Mouse (Mus musculus): ENCODE data around the gene Chtf18.

Gene Chtf18

GRCm38 (mm10) chr17:25732082-25732481 is 4.9 kb upstream of the Chtf18 start:
- peak; percentile 90 for DNase-seq

GRCm38 (mm10) chr17:25728009-25728270 is 721 bp upstream of the Chtf18 start:
- DNase-seq = no peak

GRCm38 (mm10) chr17:25725264-25725663 is 2.0 kb downstream of the Chtf18 start:
- DNase-seq = no peak

- no peak for DNase-seq
These were observed 3.3 kb downstream of the Chtf18 start for GRCm38 (mm10) chr17:25723919-25724318.

GRCm38 (mm10) chr17:25723470-25723869 is 3.7 kb downstream of the Chtf18 start:
- no peak for DNase-seq

GRCm38 (mm10) chr17:25721476-25721875 is 5.7 kb downstream of the Chtf18 start:
- DNase-seq = no peak

GRCm38 (mm10) chr17:25717691-25718090 is 9.5 kb downstream of the Chtf18 start:
- DNase-seq = no peak

GRCm38 (mm10) chr17:25716711-25717637 is 10.2 kb downstream of the Chtf18 start, which contains the start of gene Gng13:
Gng13 (plus strand) TSS chr17:25717171.
- DNase-seq = no peak

GRCm38 (mm10) chr17:25716130-25716529 is 11.1 kb downstream of the Chtf18 start:
- DNase-seq = no peak

GRCm38 (mm10) chr17:25715627-25716026 is 11.6 kb downstream of the Chtf18 start:
- no peak for DNase-seq

GRCm38 (mm10) chr17:25711136-25711535 is 16.1 kb downstream of the Chtf18 start:
- DNase-seq = no peak

GRCm38 (mm10) chr17:25709994-25710393 is 17.2 kb downstream of the Chtf18 start:
- no peak for DNase-seq

GRCm38 (mm10) chr17:25700863-25701496 is 26.2 kb downstream of the Chtf18 start:
- no peak for DNase-seq

GRCm38 (mm10) chr17:25698446-25698845 is 28.8 kb downstream of the Chtf18 start:
- peak; percentile 84 for DNase-seq

- no peak for DNase-seq
These were observed 31.0 kb downstream of the Chtf18 start for GRCm38 (mm10) chr17:25696263-25696662.

GRCm38 (mm10) chr17:25688922-25689321 is 38.3 kb downstream of the Chtf18 start:
- DNase-seq = no peak

GRCm38 (mm10) chr17:25686323-25686722 is 40.9 kb downstream of the Chtf18 start:
- no peak for DNase-seq

- DNase-seq = no peak
These were observed 45.6 kb downstream of the Chtf18 start for GRCm38 (mm10) chr17:25681636-25682035.

GRCm38 (mm10) chr17:25679818-25680217 is 47.4 kb downstream of the Chtf18 start:
- no peak for DNase-seq

GRCm38 (mm10) chr17:25677969-25678368 is 49.2 kb downstream of the Chtf18 start:
- DNase-seq = no peak

- DNase-seq = no peak
These were observed 54.2 kb downstream of the Chtf18 start for GRCm38 (mm10) chr17:25672982-25673381.
